Mouse (Mus musculus) heart, postnatal 0 days (tissue): ENCODE measurements at regions not wholly inside any gene's neighbourhood (a gene's known extent, or its start where the extent isn't known, plus 50 kb on each side); places are given as distances from the start of the nearest gene placed in this dataset.
"Not testable (repeated sequence)": the region's sequence is repeated elsewhere in the genome, so short reads cannot be mapped to it uniquely, and the experiment has no call there.

Experiments
- ATAC-seq: fragments of 200-750 bp; cut with Nextera tagmentation; 2 replicates; pipeline ENCODE4 v1.8.0; 2017; ENCODE audit warnings: low read depth, moderate number of reproducible peaks, moderate library complexity; ENCODE audit not compliant: insufficient read depth
- DNase-seq: peaks from one replicate; pipeline ENCODE4 v3.0.0-alpha.2; 2016; ENCODE audit warnings: low spot score
- H3K27ac ChIP-seq: fragments of 300-500 bp; sonication (generic); 2 replicates; pipeline ENCODE4 v1.5.1; 2014; ENCODE audit warnings: low read depth, mild to moderate bottlenecking
- H3K27me3 ChIP-seq: fragments of 300-500 bp; sonication (generic); 2 replicates; pipeline ENCODE4 v1.6.1; 2014; ENCODE audit warnings: low read length, mixed read lengths; ENCODE audit not compliant: control insufficient read depth, insufficient read depth
- H3K36me3 ChIP-seq: fragments of 300-500 bp; sonication (generic); replicated peaks from 2 replicates; pipeline ENCODE4 v1.6.1; 2014; ENCODE audit warnings: low read length, mixed read lengths; ENCODE audit not compliant: control insufficient read depth, insufficient read depth
- H3K4me1 ChIP-seq: fragments of 300-500 bp; sonication (generic); 2 replicates; pipeline ENCODE4 v1.6.1; 2014; ENCODE audit warnings: antibody characterized with exemption; ENCODE audit not compliant: control insufficient read depth, insufficient read depth
- H3K4me2 ChIP-seq: fragments of 300-500 bp; sonication (generic); 2 replicates; pipeline ENCODE4 v1.6.1; 2014; ENCODE audit warnings: low read depth, mild to moderate bottlenecking, low read length, moderate library complexity
- H3K4me3 ChIP-seq: fragments of 300-500 bp; sonication (generic); 2 replicates; pipeline ENCODE4 v1.5.1; 2014; ENCODE audit warnings: low read depth, low read length
- H3K9ac ChIP-seq: fragments of 300-500 bp; sonication (generic); replicated peaks from 2 replicates; pipeline ENCODE4 v1.6.1; 2014; ENCODE audit warnings: low read depth, low read length, mixed read lengths
- H3K9me3 ChIP-seq: fragments of 300-500 bp; sonication (generic); replicated peaks from 2 replicates; pipeline ENCODE4 v1.6.1; 2016; ENCODE audit warnings: low read length; ENCODE audit not compliant: control insufficient read depth
- CTCF ChIP-seq: IDR thresholded peaks from 2 replicates; pipeline ENCODE4 v1.5.1; 2016; ENCODE audit warnings: antibody characterized with exemption, control low read depth, low read depth
- EP300 ChIP-seq: IDR thresholded peaks from 2 replicates; pipeline ENCODE4 v1.6.1; 2016; ENCODE audit warnings: antibody characterized with exemption, low read depth
- whole genome bisulfite sequencing: fragments of 180-500 bp; shearing (Covaris S2); extraction: QIAGEN DNeasy Blood & Tissue Kit; methylation state at CpG from one replicate; pipeline ENCODE4 v1.1.7; 2014; 5-methylcytosine and 5-hydroxymethylcytosine counted together

GRCm38 (mm10) chr17:79540038-79540437 lies 71.6 kb upstream of the Rmdn2 start:
- H3K9ac ChIP-seq, result no peak overlapping the region
- no peak for TF ChIP-seq CTCF
- TF ChIP-seq EP300, result no peak
- DNase-seq, result no peak
- no peak overlapping the region for H3K4me3 ChIP-seq
- H3K36me3 ChIP-seq, result no peaks in the 10 kb centered on the region
- no peaks in the 10 kb centered on the region for H3K9me3 ChIP-seq
- H3K27me3 ChIP-seq, result no peaks in the 10 kb centered on the region
- H3K27ac ChIP-seq, result no peak overlapping the region
- ATAC-seq, result no peak
- WGBS, result 67% methylated on average over 1 of the region's 1 CpGs
- peaks cover 20% of the 10 kb centered on the region for H3K4me1 ChIP-seq
- H3K4me2 ChIP-seq, result no peak overlapping the region

- ATAC-seq (no peak), DNase-seq (no peak)
- H3K9ac ChIP-seq, result no peak overlapping the region
- no peaks in the 10 kb centered on the region for H3K27me3 ChIP-seq
- no peak for TF ChIP-seq EP300
- TF ChIP-seq CTCF, result no peak
- no peak overlapping the region for H3K4me2 ChIP-seq
- peaks cover 20% of the 10 kb centered on the region for H3K4me1 ChIP-seq
- H3K4me3 ChIP-seq, result no peak overlapping the region
- WGBS, result 92% methylated on average over 2 of the region's 2 CpGs
- H3K36me3 ChIP-seq, result no peaks in the 10 kb centered on the region
- no peak overlapping the region for H3K27ac ChIP-seq
- no peaks in the 10 kb centered on the region for H3K9me3 ChIP-seq
Observed at GRCm38 (mm10) chr17:79540511-79540910, 71.2 kb upstream of the Rmdn2 start.

GRCm38 (mm10) chr17:79543907-79544522 lies 67.6 kb upstream of the Rmdn2 start:
- Histone ChIP-seq H3K4me2 (peak overlapping the region; percentile 40), H3K27ac (peak overlapping the region; percentile 82), H3K9me3 (no peaks in the 10 kb centered on the region), H3K4me1 (peaks cover 20% of the 10 kb centered on the region), H3K4me3 (no peak overlapping the region), H3K36me3 (no peaks in the 10 kb centered on the region), H3K9ac (no peak overlapping the region), H3K27me3 (no peaks in the 10 kb centered on the region)
- WGBS, result 9% methylated on average over 7 of the region's 7 CpGs
- ATAC-seq (peak; percentile 90), DNase-seq (peak; percentile 79)
- TF ChIP-seq EP300 (0 out of 2 replicates have a peak, but pooled peaks have one; percentile 40), CTCF (no peak)

GRCm38 (mm10) chr17:79545878-79546277 lies 65.8 kb upstream of the Rmdn2 start:
- ATAC-seq (no peak), DNase-seq (no peak)
- H3K4me3 ChIP-seq, result no peak overlapping the region
- H3K4me2 ChIP-seq, result no peak overlapping the region
- TF ChIP-seq EP300, result no peak
- TF ChIP-seq CTCF, result no peak
- 94% methylated on average over 2 of the region's 2 CpGs for WGBS
- H3K9ac ChIP-seq, result no peak overlapping the region
- no peaks in the 10 kb centered on the region for H3K9me3 ChIP-seq
- peaks cover 20% of the 10 kb centered on the region for H3K4me1 ChIP-seq
- H3K27ac ChIP-seq, result no peak overlapping the region
- H3K36me3 ChIP-seq, result no peaks in the 10 kb centered on the region
- H3K27me3 ChIP-seq, result no peaks in the 10 kb centered on the region

GRCm38 (mm10) chr17:79547075-79547474 lies 64.6 kb upstream of the Rmdn2 start:
- TF ChIP-seq CTCF (no peak), EP300 (no peak)
- 76% methylated on average over 2 of the region's 2 CpGs for WGBS
- ATAC-seq (no peak), DNase-seq (no peak)
- peaks cover 20% of the 10 kb centered on the region for H3K4me1 ChIP-seq
- H3K27ac ChIP-seq, result no peak overlapping the region
- H3K9ac ChIP-seq, result no peak overlapping the region
- no peak overlapping the region for H3K4me3 ChIP-seq
- no peaks in the 10 kb centered on the region for H3K27me3 ChIP-seq
- no peak overlapping the region for H3K4me2 ChIP-seq
- H3K36me3 ChIP-seq, result no peaks in the 10 kb centered on the region
- H3K9me3 ChIP-seq, result no peaks in the 10 kb centered on the region

GRCm38 (mm10) chr17:79547524-79547923 lies 64.1 kb upstream of the Rmdn2 start:
- DNase-seq (no peak), ATAC-seq (peak; percentile 40; the same call in 1 of the 2 replicates)
- Histone ChIP-seq H3K27ac (no peak overlapping the region), H3K9me3 (no peaks in the 10 kb centered on the region), H3K36me3 (no peaks in the 10 kb centered on the region), H3K4me3 (no peak overlapping the region), H3K9ac (no peak overlapping the region), H3K27me3 (no peaks in the 10 kb centered on the region), H3K4me1 (peaks cover 20% of the 10 kb centered on the region), H3K4me2 (no peak overlapping the region)
- WGBS, result 61% methylated on average over 3 of the region's 3 CpGs
- TF ChIP-seq EP300 (no peak), CTCF (no peak)

- DNase-seq, H3K4me1 ChIP-seq, H3K27me3 ChIP-seq, H3K27ac ChIP-seq, H3K4me3 ChIP-seq, H3K4me2 ChIP-seq, H3K9ac ChIP-seq, H3K36me3 ChIP-seq, ATAC-seq, H3K9me3 ChIP-seq: not testable (repeated sequence)
- 64% methylated on average over 1 of the region's 1 CpGs for WGBS
Observed at GRCm38 (mm10) chr17:79550409-79550808, 61.3 kb upstream of the Rmdn2 start.
